Mouse (Mus musculus): Measurements from ENCODE around the gene Apold1. TPM values are rescaled to one million over a fixed set of nuclear protein-coding genes. Genes with fewer than 3 reads are reported as not detected.

Apold1 gene
- polyA plus RNA-seq, 1 experiment = 0.05 TPM

DNA sequence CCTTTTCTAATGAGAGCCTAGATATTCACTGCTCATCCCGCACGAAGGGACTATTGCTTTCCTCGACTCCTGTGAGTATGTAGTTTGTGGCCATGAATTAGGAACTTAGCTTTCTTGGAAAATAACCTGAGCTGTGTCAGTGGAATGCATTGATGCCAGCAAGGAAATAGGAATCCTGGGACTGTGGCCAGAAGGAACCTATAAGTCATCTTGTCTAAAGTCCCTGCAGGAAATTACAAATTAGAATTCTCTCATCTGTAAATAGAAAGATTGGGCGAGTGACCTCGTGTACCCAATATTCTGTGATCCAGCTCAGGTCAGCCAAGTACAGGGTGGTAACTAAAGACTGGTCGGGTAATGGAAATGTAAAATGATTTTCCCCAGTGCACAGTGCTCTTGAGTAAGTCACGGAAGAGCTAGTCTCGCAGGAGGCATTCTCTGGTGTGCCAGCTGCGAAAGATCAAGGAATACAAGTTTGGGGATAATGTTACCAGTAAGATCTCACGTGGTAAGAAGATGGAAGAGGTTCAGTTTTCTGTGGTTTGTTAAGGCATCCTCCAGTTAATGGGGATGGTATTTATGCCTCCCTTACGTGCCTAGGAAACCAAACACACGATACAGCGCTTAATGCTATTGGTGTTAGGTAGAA, 37.6 kb upstream of the Apold1 start:
- H3K4me3 ChIP-seq (ENCODE audit: insufficient read depth, poor library complexity, severe bottlenecking) = no peak overlapping the region
- peaks cover 12% of the 10 kb centered on the region for H3K36me3 ChIP-seq (ENCODE audit: control insufficient read depth, insufficient read depth)
- no peak overlapping the region for H3ac ChIP-seq (ENCODE audit: control insufficient read depth, insufficient read length, low read depth)
- peak; percentile 60 for TF ChIP-seq USF1 (IDR thresholded peaks at IDR 0.05; ENCODE audit: low read depth)
- no peak for TF ChIP-seq MAX (IDR thresholded peaks at IDR 0.05)
- H3K79me2 ChIP-seq (ENCODE audit: control insufficient read depth, insufficient read depth) = peaks cover 80% of the 10 kb centered on the region
- H3K79me3 ChIP-seq (ENCODE audit: low read depth) = peaks cover 18% of the 10 kb centered on the region
- no peaks in the 10 kb centered on the region for H3K27me3 ChIP-seq (ENCODE audit: control insufficient read depth, insufficient read depth, insufficient read length)

DNA sequence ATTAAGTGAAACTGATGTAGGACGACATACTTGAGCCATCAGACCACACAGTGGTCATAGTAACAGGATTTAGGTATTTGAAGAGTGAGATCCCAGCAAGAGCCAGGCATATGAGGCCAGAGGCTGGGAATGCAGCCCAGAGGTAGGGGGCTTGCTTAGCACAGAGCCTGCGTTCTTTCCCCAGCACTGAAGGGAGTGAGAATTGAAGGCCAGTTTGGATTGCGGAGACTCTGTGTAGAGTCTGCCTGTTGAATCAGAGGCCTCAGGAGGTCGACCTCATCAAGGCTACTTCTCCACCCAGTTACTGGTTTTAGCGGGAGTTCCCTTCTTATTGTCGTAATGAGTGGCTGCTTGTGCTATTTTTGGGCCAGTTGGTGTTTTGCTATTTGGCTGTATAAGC, 35.5 kb upstream of the Apold1 start:
- H3ac ChIP-seq (ENCODE audit: control insufficient read depth, insufficient read length, low read depth) = no peak overlapping the region
- no peak overlapping the region for H3K4me3 ChIP-seq (ENCODE audit: insufficient read depth, poor library complexity, severe bottlenecking)
- peaks cover 68% of the 10 kb centered on the region for H3K79me2 ChIP-seq (ENCODE audit: control insufficient read depth, insufficient read depth)
- no peaks in the 10 kb centered on the region for H3K27me3 ChIP-seq (ENCODE audit: control insufficient read depth, insufficient read depth, insufficient read length)
- peaks cover 9% of the 10 kb centered on the region for H3K36me3 ChIP-seq (ENCODE audit: control insufficient read depth, insufficient read depth)
- TF ChIP-seq FOSL1 (IDR thresholded peaks at IDR 0.05; ENCODE audit: insufficient read depth, low read length, poor library complexity, severe bottlenecking) (no peak), CEBPB (IDR thresholded peaks at IDR 0.05; ENCODE audit: low read depth) (no peak), CTCF (IDR thresholded peaks at IDR 0.05; ENCODE audit: control insufficient read depth, insufficient read depth, insufficient read length) (no peak), MAX (IDR thresholded peaks at IDR 0.05) (no peak), MYOG (IDR thresholded peaks at IDR 0.05; ENCODE audit: control insufficient read depth, extremely low read depth, insufficient read length) (no peak), MYOD1 (IDR thresholded peaks at IDR 0.05; ENCODE audit: control insufficient read depth, insufficient read length, low read depth) (no peak), USF1 (IDR thresholded peaks at IDR 0.05; ENCODE audit: low read depth) (no peak)
- H3K79me3 ChIP-seq (ENCODE audit: low read depth) = peaks cover 15% of the 10 kb centered on the region

DNA sequence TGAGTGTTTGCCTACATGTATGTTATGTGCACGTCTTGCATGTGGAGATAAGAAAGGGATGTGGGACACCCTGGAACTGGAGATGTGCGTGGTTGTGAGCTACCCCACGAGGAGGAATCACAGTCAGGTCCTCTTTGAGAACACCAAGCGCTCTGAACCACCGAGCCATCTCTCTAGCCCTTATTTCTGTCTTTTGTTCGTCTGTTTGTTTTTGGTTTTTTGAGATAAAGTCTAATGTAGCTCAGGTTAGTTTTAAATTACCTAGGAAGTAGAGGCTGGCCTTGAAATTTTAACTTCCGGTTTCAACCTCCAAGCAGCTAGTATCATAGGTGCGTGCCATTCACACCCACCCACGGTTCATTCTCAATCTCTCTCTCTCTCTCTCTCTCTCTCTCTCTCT, 34.7 kb upstream of the Apold1 start:
- TF ChIP-seq USF1 (IDR thresholded peaks at IDR 0.05; ENCODE audit: low read depth) (no peak), CTCF (IDR thresholded peaks at IDR 0.05; ENCODE audit: control insufficient read depth, insufficient read depth, insufficient read length) (no peak), FOSL1 (IDR thresholded peaks at IDR 0.05; ENCODE audit: insufficient read depth, low read length, poor library complexity, severe bottlenecking) (no peak), MYOD1 (IDR thresholded peaks at IDR 0.05; ENCODE audit: control insufficient read depth, insufficient read length, low read depth) (no peak), MAX (IDR thresholded peaks at IDR 0.05) (no peak), MYOG (IDR thresholded peaks at IDR 0.05; ENCODE audit: control insufficient read depth, extremely low read depth, insufficient read length) (no peak), CEBPB (IDR thresholded peaks at IDR 0.05; ENCODE audit: low read depth) (no peak)
- H3ac ChIP-seq (ENCODE audit: control insufficient read depth, insufficient read length, low read depth) = no peak overlapping the region
- no peak overlapping the region for H3K4me3 ChIP-seq (ENCODE audit: insufficient read depth, poor library complexity, severe bottlenecking)
- H3K79me2 ChIP-seq (ENCODE audit: control insufficient read depth, insufficient read depth) = peaks cover 60% of the 10 kb centered on the region
- H3K79me3 ChIP-seq (ENCODE audit: low read depth) = peaks cover 7% of the 10 kb centered on the region
- no peaks in the 10 kb centered on the region for H3K27me3 ChIP-seq (ENCODE audit: control insufficient read depth, insufficient read depth, insufficient read length)
- peaks cover 8% of the 10 kb centered on the region for H3K36me3 ChIP-seq (ENCODE audit: control insufficient read depth, insufficient read depth)

DNA sequence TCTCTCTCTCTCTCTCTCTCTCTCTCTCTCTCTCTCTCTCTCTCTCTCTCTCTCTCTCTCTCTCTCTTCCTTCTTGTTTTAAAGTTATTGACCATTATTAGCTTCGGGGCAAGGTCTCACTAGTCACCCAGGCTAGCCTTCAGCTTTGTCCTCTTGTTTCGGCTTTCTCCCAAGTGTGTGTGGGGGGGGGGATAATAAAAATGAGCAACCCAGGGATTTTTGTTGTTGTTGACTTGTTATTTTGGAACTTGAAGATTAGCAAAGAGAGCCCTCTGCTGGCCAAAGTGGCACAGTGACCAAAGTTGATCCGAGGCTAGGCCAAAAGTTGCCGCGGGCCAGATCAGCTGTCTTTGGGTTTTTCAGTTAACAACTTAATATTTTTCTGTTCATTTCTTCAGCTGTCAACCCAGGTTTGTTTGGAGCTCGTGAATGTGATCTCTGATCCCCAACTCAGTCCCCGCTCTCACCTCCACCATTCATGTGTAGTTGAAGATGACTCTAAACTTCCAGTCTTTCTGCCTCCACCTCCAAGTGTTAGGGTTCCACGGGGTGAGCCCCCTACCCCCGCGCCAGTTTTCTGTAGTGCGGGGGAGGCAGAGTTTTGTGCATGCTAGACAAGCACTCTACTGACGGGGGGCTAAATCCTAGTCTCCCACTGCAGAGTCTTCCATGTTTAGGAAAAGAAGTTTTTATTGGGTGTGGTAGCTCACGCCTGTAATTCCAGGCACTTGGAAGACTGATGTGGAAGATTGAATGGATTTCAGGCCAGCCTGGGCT, 34.0 kb upstream of the Apold1 start:
- Histone ChIP-seq H3ac (ENCODE audit: control insufficient read depth, insufficient read length, low read depth) (no peak overlapping the region), H3K79me2 (ENCODE audit: control insufficient read depth, insufficient read depth) (peaks cover 54% of the 10 kb centered on the region), H3K36me3 (ENCODE audit: control insufficient read depth, insufficient read depth) (peaks cover 12% of the 10 kb centered on the region), H3K4me3 (ENCODE audit: insufficient read depth, poor library complexity, severe bottlenecking) (no peak overlapping the region), H3K79me3 (ENCODE audit: low read depth) (peaks cover 6% of the 10 kb centered on the region), H3K27me3 (ENCODE audit: control insufficient read depth, insufficient read depth, insufficient read length) (no peaks in the 10 kb centered on the region)
- peak; percentile 39 for TF ChIP-seq CTCF (IDR thresholded peaks at IDR 0.05; ENCODE audit: control insufficient read depth, insufficient read depth, insufficient read length)
- TF ChIP-seq CEBPB (IDR thresholded peaks at IDR 0.05; ENCODE audit: low read depth) = no peak

DNA sequence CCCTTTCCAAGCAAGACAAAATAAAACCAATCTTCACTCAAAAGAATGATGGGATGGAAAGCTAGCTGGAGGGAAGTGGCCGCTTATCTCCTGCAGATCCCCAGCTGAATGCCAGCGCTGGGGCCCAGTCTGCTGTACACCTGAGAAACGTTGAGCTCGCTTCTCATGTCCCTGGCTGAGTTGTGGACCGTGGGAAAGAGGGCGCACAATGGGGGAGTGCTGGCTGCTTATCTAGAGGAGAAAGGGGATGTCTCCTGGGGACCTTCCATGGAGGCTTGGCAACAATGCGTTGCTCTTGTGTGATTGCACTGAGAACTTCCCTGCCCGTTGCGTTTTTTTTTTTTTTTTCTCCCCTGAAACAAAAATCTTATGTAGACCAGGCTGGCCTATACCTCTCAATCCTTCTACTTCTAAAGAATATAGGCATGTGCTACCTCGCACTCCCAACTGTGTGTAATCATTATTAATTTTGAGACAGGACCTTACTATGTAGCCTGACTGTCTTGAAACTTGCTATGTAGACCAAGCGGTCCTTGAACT, 32.9 kb upstream of the Apold1 start:
- Histone ChIP-seq H3ac (ENCODE audit: control insufficient read depth, insufficient read length, low read depth) (no peak overlapping the region), H3K79me2 (ENCODE audit: control insufficient read depth, insufficient read depth) (peaks cover 44% of the 10 kb centered on the region), H3K36me3 (ENCODE audit: control insufficient read depth, insufficient read depth) (peaks cover 12% of the 10 kb centered on the region), H3K79me3 (ENCODE audit: low read depth) (peaks cover 2% of the 10 kb centered on the region), H3K27me3 (ENCODE audit: control insufficient read depth, insufficient read depth, insufficient read length) (no peaks in the 10 kb centered on the region), H3K4me3 (ENCODE audit: insufficient read depth, poor library complexity, severe bottlenecking) (no peak overlapping the region)
- TF ChIP-seq CEBPB (IDR thresholded peaks at IDR 0.05; ENCODE audit: low read depth) (no peak), MYOD1 (IDR thresholded peaks at IDR 0.05; ENCODE audit: control insufficient read depth, insufficient read length, low read depth) (no peak), MYOG (IDR thresholded peaks at IDR 0.05; ENCODE audit: control insufficient read depth, extremely low read depth, insufficient read length) (no peak), MAX (IDR thresholded peaks at IDR 0.05) (no peak), CTCF (IDR thresholded peaks at IDR 0.05; ENCODE audit: control insufficient read depth, insufficient read depth, insufficient read length) (no peak), USF1 (IDR thresholded peaks at IDR 0.05; ENCODE audit: low read depth) (no peak), FOSL1 (IDR thresholded peaks at IDR 0.05; ENCODE audit: insufficient read depth, low read length, poor library complexity, severe bottlenecking) (no peak)

DNA sequence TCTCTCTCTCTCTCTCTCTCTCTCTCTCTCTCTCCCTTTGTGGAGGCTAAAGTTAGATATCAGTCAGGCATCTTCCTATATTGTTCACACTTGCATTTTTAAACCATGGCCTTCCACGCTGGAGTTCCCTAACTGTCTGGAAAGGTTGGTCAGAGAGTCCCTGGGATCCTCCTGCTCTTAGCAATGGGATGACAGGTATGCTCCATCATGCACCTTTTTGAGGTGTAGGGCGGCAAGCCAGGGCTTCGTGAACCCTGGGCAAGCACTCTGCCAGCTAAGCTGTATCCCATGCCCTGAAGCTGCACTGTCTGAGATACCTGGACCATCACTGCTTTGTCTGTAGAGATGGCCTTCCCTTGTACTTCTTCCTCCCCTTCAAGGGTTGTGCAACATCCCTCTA, 32.3 kb upstream of the Apold1 start:
- TF ChIP-seq FOSL1 (IDR thresholded peaks at IDR 0.05; ENCODE audit: insufficient read depth, low read length, poor library complexity, severe bottlenecking) = no peak
- TF ChIP-seq USF1 (IDR thresholded peaks at IDR 0.05; ENCODE audit: low read depth) = no peak
- peaks cover 44% of the 10 kb centered on the region for H3K79me2 ChIP-seq (ENCODE audit: control insufficient read depth, insufficient read depth)
- H3K4me3 ChIP-seq (ENCODE audit: insufficient read depth, poor library complexity, severe bottlenecking) = no peak overlapping the region
- peaks cover 2% of the 10 kb centered on the region for H3K79me3 ChIP-seq (ENCODE audit: low read depth)
- H3ac ChIP-seq (ENCODE audit: control insufficient read depth, insufficient read length, low read depth) = no peak overlapping the region
- peaks cover 12% of the 10 kb centered on the region for H3K36me3 ChIP-seq (ENCODE audit: control insufficient read depth, insufficient read depth)
- H3K27me3 ChIP-seq (ENCODE audit: control insufficient read depth, insufficient read depth, insufficient read length) = no peaks in the 10 kb centered on the region

All from C2C12 (cell line).